Mouse (Mus musculus): ENCODE results near the gene Tpd52l1.
"Not testable (repeated sequence)": the region's sequence is repeated elsewhere in the genome, so short reads cannot be mapped to it uniquely, and the experiment has no call there.

Gene Tpd52l1

DNA sequence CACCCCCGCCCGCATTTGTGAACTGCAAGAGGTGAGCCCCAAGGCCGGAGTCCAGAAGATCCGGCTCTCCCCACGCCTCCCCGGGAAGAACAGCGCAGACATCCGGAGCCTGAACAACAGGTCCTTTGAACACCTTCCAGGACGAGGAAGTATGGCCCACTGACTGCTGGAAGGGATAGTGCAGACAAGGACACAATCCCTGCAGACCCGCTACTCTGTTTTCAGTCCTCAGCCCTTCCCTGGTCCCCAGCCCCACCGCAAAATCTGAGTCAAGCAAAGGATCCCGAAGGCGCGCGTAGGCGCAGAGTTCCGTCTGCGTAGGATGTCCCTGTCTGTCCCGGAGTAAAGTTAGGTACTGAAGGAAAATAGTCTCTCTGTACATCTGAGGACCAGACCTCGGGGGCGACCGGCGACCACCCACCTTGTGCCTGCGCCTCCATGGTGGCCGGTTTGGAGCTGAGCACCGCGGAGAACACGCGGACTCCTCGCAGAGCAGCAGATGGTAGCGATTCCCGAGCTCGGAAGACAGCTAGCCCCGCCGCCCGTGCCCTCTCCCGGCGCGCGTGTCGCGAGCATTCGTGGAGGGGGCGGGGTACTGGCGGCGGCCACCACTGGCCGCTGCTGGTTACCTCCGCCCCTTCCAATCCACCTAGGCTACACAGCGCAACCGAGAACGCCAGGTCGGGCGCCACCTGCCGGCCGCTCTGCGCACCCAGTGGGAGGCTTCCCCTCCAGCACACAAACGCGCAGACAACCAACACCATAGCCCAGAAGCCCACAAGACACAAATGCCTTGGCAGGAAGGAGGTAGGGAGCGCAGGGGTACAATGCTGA, at the start of gene Tpd52l1:
Gene Tpd52l1 (minus strand): TSS at position 668 of the 834 bp plus-strand sequence.
- DNase-seq (ENCODE audit: low spot score in 2 of 2): peak; percentile 14 to 24

DNA sequence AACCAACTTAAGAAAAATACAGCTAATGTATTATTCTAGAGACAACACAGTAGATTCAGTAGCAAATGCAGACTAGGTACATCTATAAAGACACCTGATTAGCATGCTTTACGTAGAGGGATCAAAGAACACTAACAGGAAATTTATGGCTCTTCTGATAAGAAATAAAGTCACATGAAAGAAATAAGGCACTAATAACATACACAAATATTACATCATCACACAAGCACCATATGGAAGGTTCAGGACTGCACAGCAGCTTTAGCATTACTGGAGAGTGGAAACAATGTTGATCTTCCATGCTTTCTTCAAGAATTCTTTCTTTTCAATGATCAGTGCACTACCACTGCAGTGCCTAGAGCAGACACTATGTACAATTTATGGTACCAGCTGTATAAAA, 48.5 kb upstream of the Tpd52l1 start:
- DNase-seq (ENCODE audit: low spot score in 2 of 2): no peak

DNA sequence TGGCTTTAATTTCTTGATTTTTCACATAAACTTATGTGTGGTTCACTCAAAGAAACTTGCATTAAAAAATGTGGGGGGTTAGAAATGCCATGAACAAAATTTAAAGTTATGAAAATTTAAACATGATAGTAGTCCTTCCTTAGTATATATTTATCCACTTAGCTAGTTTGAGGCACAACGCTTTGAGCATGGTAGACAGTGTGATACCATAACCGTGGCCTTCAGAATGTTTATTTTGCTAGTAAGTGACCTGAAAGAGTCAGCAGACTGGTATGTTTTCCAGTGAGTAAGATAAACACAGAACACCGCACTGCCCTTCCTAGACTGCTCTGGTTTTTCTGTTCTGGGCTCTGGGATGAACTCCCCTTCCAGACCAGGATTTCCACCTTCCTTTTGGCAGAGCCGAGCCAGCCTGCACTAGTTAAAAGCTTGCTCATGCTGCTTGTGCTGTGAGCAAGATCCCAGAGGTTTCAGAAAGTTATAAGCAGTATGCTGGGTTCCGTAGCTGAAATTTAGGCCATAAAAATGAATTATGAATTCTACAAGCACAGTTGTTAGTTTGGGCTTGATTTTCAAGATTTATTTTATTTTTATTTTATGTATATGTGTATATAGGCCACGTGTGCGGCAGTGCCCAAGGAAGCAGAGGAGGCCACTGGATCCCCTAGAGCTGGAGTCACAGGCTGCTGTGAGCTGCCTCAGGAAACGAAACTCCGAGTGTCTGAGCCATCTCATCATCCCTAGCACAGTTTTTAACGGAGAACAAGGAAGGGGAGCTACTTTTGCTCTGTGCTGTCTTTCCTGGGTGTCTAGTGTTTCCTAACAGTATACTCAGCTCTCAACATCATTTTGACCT, 21.5 kb upstream of the Tpd52l1 start:
- no peak for DNase-seq (ENCODE audit: low spot score in 2 of 2)

DNA sequence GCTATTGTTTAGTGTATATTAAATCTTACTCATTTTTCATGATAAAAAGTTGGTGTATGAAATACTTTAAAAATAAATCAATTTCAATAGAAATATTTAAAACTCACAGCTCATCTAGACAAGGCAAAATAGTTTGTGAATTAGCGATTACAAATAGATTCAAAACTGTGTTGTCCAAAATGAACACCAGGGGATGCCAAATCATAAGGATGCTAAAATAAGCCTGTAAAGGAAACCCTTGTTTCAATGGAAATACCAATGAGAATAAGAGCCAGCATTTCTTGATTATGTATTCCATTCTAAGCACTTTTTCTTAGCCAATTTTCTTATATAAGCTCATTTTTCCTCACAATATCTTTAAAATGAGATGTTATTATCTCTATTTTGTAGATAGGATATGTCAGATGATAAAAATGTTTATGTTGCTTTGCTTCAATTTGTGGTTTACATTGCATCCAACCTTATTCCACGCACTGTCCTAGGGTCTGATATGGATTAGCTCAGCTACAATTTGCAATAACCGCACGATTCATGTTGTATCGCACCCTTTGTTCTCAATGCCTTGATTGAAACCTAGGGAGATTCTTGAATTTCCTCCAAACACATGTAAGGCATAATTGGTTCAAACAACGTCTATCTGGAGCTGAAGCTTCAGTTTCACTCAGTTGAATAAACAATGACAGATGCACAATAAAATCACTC, 20.2 kb upstream of the Tpd52l1 start:
- no peak for DNase-seq (ENCODE audit: low spot score in 2 of 2)

DNA sequence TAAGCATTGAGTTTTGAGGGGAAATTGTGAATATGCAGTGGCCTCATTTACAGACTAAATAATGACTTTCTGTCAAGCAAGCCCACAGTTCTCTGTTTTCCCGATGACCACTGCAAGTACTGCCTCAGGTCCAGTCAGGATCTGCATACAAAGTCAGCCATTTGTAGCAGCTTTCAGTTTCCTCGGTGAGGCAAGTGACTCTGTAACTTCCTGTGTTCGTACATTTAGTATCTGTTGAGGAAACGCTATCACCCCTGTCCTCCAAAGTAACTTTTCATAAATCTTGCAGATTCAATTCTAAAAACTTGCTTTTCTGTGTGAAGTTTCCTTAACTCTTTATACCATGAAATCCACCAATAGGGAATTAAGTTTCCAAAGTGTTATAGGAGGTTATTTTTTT, 19.7 kb upstream of the Tpd52l1 start:
- DNase-seq (ENCODE audit: low spot score in 2 of 2): no peak

DNA sequence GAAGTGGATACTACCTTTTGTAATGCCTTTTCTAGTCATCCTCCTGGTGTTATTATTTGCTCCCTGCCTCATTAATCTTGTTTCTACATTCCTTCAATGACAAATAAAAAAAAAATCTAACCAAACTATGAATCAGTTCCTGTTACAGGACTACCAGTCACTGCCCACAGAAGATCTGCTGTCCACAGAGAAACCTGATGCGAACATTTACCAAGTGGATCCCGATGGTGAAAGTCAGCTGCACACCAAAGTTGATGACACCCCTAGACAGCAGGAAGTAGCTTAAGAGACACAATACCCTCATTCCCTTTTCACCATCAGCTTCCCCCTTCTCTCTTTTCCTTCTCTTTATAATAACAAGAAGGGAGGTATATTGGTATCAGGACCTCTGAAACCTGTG, 17.3 kb upstream of the Tpd52l1 start:
- no peak for DNase-seq (ENCODE audit: low spot score in 2 of 2)

DNA sequence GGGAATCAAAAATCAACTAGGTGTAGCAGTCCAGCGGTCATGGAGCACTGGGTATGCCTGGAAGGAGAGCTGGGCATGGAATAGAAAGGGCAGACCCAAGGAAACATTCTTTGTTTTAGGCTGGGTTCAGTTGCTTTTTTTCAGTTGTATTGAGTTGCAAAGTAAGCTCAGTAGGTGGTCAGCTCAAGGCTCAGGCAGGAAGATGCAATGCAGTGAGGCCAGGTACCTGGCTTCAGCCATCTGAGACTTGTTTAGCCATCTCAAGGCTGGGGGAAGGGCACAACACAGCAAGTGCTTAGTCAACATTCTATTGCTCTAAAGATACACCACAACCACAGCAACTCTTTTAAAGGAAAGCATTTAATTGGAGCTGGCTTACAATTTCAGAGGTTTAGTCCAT, 11.0 kb upstream of the Tpd52l1 start:
- DNase-seq (ENCODE audit: low spot score in 2 of 2): no peak

DNA sequence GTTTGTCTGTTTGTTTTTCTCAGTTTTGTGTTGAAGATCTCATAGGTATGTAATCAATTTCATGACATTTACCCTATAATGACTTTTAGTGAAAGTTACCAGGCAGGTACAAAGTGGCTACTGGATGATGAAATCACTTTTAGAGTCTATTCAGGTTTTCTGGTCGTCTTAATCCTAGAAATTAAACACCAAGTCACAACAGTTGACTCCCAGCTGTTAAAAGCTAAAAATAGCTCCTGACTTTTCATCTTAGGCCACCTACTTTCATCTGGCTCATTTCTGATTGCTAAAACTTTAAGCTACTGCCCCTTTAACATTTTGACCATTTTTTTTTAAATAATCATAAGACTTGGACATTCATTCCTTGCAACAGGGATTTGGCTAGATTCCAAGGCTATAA, 1.3 kb upstream of the Tpd52l1 start:
- no peak for DNase-seq (ENCODE audit: low spot score in 2 of 2)

DNA sequence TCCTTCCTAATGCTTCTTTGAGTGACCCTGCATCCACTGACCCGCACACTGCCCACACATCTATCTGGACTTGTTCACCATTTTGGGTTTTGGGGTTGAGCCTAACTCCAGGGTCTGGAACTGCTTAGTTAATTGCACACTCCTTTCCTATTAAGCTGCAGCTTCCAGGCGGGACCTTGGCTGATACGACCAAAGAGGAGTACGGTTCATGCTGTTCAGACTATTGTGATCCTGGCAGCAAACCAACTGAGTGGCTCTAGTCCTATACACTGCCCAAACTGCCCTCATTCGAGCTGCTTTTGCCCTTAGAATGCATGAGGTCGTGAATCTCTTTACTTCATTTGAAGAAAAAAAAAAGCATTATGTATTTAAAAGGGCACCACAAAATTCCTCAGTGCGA, 1.6 kb downstream of the Tpd52l1 start:
- DNase-seq (ENCODE audit: low spot score in 2 of 2): no peak

DNA sequence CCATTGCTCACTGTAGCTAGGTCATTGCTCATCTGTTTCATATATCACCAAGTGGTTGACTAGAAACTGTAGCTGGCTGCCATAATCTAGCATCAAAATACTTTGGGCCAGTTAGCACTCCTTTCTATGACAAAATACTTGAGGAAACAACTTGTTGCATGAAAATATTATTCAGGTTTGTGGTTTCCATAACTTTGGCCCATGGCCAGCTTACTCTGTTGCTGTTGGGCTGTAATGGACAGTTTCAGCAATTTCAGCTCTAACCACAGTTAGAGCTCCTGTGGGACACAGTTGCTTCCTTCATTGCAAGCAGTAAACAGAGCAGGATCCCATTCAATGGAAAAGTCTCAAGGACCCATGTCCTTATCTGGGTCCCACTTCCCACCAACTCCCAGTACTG, 4.3 kb downstream of the Tpd52l1 start:
- no peak for DNase-seq (ENCODE audit: low spot score in 2 of 2)

DNA sequence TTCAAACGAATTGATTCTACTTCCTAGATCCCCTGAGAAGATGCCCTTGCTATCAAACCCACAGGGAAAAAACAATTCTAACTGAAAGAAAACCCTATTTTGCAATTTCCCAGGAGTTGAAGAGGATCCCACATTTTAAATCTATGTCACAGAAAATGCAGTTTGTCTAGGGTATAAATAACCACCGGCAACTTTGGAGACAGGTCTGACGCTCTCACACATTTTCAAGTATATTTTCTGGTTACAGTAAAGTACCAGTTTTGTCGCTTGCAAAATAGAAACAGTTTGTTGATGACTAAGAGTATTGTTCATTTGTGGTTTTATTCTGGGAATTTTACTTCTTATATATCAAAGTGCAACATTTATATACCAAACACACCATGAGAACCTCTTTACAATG, 9.7 kb downstream of the Tpd52l1 start:
- no peak for DNase-seq (ENCODE audit: low spot score in 2 of 2)

DNA sequence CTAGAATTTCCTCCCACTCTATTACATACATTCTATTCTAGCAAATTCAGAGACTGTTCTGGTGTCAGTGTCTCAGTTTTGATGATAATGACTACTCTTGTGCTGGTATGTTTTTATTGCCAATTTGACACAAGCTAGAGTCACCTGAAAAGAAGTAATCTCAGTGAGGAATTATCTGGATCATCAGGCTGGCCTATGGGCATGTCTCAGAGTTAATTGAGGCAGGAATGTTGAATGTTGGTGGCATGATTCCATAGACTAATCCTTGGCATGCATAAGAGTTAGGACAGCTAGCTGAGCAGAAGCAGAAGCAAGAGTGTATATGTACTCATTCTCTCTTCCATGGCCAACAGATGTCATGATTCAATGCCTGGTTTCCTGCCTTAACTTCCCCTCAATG, 27.8 kb downstream of the Tpd52l1 start:
- no peak for DNase-seq (ENCODE audit: low spot score in 2 of 2)

DNA sequence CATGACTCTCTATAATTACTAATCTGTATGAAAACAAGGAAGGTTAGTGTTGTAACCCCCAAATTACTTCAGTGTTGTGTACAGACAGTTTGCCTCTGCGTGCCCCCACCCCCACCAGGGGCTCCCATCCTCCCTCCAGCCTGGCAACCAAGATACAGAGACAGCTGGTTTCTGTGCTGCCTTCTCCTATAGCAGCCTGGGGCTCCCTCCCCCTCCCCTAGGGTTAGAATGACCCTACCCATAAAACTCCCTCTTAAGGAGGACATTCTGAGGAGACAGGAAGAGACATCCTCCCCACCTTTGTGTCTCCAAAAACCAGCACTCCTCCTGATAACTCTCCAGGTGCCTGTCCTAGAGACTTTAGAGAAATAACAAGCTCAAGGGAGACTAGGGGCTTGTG, 52.8 kb downstream of the Tpd52l1 start:
- no peak for DNase-seq (ENCODE audit: low spot score in 2 of 2)

DNA sequence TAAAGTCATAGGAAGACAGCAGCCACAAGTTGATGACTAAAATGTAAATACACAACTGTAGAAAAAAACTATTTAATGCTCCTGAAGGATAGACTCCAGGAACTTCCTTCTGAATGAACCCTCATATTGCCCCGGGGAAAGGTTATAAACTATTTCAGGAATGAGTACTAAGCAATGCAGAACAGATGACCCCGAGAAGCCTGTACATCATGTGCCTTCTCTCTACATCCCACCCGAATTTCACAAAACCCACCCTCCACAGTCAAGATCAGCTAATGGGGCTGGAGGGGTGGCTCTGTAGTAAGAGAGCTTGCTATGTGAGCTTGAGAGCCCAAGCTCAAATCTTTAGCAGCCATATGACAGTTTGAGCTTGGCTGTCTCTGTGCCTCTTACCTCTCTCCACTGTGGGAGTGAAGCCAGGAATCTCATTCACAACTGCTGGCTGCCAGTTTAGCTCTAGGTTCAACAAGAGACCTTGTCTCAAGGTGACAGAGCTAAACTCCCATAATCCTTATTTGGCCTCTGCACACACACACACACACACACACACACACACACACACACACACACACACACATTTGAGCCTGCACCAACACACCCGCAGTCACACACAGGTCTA, 54.9 kb downstream of the Tpd52l1 start:
- DNase-seq (ENCODE audit: low spot score in 2 of 2): no peak

DNA sequence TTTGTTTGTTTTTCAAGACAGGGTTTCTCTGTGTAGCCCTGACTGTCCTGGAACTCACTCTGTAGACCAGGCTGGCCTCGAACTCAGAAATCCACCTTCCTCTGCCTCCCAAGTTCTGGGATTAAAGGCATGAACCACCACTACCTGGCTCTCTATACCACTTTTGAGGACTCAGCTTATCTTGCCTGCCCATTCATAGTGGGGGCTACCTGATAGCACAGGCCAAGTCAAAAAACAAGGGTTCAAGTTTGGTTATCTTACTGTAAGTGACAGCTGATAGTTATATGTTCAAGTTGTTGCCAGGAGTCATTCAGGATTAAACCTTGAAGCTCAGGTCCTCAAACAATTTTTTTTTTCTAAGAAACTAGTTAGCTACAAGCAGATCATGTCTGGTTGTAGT, 57.2 kb downstream of the Tpd52l1 start:
- DNase-seq (ENCODE audit: low spot score in 2 of 2): not testable (repeated sequence)

DNA sequence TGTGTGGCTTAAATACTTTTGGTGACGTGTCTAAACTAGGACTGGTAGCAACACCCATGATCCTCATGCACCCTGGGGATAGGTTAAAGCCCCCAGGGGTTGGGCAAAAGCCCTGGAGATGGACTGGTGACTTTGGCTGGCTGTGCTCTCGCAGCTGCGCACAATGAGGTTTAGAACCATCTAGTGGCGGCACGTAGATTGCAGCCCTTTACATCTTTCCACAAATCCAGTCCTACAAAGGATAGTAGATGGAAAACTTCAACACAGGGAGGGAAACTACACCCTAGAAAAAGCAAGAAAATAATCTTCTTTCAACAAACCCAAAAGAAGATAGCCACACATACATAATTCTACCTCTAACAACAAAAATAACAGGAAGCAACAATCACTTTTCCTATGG, 75.6 kb downstream of the Tpd52l1 start:
- DNase-seq (ENCODE audit: low spot score in 2 of 2): not testable (repeated sequence)

DNA sequence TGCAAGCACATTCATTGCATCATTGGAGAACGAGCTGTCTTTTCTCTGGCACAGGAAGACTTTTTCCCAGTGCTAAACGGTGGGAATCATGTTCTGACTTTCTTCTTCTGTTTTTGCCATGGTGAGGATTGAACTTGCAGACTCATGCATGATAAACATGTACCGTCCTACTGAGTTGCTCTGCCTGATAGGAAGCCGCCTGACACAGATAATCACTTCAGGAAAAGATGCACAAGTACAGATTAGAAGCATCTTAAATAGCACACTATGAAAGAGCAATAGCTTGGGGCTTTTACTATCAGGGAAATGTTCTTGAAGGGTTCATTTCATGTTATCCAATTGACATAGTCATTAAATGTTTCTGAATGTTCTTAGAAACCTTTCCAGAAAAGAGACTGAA, 86.0 kb downstream of the Tpd52l1 start:
- no peak for DNase-seq (ENCODE audit: low spot score in 2 of 2)

DNA sequence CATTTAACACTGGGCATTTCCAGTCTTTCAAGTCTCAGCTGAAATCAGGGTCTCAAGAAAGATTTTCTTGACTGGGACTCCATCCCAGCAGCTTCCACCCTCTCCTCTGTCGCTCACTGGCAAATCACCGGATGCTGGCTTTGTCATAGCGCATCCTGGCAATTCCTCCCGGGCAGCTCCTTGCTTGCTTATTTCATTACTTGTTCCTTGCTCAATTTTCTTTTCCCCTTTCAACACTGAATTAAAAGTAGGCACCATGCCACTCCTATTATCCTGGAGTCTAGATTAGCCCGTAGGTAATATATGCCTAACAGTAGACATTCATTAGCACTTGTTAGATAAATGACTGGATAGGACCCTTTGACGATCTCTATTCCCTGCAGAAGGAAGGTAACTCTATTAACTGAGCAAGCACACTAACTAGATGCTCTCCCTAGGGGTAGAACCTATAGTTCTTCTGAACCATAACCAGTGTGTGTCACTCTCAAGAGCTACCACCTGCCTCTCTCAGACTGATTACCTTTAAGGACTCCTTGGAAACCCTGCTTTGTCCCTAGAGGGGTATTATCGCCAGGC, 90.8 kb downstream of the Tpd52l1 start:
- DNase-seq (ENCODE audit: low spot score in 2 of 2): no peak

DNA sequence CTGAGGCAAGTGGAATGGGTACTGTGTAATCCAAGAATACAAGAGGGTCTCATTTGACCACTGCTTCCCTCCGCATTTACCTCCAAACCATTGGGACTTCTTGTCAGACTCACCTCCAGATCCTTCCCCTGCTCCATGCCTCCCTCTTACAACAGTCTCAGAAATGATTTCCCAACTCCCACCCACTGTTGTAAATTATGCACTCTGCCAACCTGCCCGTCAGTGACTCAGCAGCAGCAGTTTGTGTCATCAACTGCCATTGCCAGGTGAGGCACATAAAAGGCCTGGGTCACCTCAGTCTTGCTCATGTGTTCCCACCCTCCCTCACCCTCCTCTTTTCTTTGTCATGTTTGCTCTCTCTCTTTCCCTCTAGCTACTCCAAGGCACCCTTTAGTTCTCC, 91.6 kb downstream of the Tpd52l1 start:
- DNase-seq (ENCODE audit: low spot score in 2 of 2): no peak

DNA sequence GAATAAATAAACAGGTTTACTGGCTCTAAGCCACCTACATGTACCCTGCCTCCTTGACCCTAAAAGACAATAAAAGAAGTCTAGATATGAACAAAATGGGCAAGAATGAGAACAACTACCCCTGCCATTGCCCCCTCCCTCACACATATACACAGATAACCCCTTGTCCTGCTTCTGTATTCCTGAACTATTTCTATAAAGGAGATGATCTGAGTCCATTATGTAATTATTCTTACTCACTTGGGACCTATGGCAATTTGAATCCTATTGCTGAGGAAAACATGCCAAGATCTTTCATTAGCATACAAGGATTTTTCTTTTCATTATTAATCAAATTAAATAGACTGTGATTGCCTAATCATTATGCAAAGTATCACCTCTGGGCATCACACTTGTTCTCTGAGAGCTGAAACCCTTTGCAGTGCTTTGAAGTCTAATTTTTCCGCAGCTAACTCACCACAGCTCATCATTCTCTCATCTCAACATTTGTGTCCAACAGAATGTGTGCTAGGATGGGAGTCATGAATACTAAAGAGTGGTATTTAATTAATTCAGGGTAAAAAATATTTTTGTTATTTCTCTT, 92.8 kb downstream of the Tpd52l1 start:
- DNase-seq (ENCODE audit: low spot score in 2 of 2): no peak

DNA sequence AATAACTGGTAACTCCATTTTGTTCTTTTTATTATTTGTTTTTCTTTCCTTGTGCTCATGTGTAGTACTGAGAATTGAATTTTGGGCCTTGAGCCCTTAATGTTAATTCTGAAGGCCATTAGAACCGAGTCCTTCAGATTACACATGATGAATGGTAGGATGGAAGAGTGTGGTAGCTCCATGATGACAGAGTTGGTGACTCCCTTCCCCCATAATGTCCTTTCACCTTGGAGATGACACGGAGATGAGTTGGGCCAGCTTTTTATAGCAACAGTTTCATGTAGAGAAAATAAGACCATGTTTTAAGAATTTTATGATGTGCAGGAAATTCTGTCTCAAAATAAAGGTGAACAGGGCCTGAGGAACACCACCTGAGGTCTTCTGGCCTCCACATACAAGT, 94.7 kb downstream of the Tpd52l1 start:
- no peak for DNase-seq (ENCODE audit: low spot score in 2 of 2)

All from natural killer cell, adult 2 months (primary cell).